Mouse (Mus musculus) MEL (cell line): ENCODE data around the gene P3h4.

Source experiments
- CHD2 ChIP-seq: IDR thresholded peaks from 2 replicates; pipeline ENCODE4 v1.6.1; 2011; ENCODE audit warnings: low read length, improper control_type of control experiment
- CTCF ChIP-seq, 3 experiments: IDR thresholded peaks in 2 of 3; conservative IDR thresholded peaks in 1 of 3; 2 replicates each; pipeline ENCODE4 v1.5.1; 2011 to 2012; ENCODE audit warnings: low read length in 3 of 3, low read depth in 2 of 3, mild to moderate bottlenecking in 2 of 3, improper control_type of control experiment in 1 of 3, inconsistent platforms in 1 of 3, mixed read lengths in 1 of 3, moderate library complexity in 1 of 3; ENCODE audit not compliant: control insufficient read depth in 1 of 3, insufficient read depth in 1 of 3, poor library complexity in 1 of 3, severe bottlenecking in 1 of 3
- E2F4 ChIP-seq: IDR thresholded peaks from 2 replicates; pipeline ENCODE4 v1.6.1; 2011; ENCODE audit warnings: low read depth, low read length, improper control_type of control experiment, borderline replicate concordance
- GATA1 ChIP-seq: IDR thresholded peaks from 2 replicates; pipeline ENCODE4 v1.6.1; 2011; ENCODE audit warnings: low read depth, low read length, improper control_type of control experiment
- HCFC1 ChIP-seq: IDR thresholded peaks from 2 replicates; pipeline ENCODE4 v1.6.1; 2012; ENCODE audit warnings: low read depth, mild to moderate bottlenecking, inconsistent platforms, low read length, improper control_type of control experiment, moderate library complexity
- MAZ ChIP-seq: IDR thresholded peaks from 2 replicates; pipeline ENCODE4 v1.6.1; 2012; ENCODE audit warnings: low read depth, mild to moderate bottlenecking, inconsistent platforms, low read length, improper control_type of control experiment
- POLR2A ChIP-seq, 2 experiments: IDR thresholded peaks; 2 replicates each; pipeline ENCODE4 v1.6.1; 2011 to 2012; ENCODE audit warnings: low read length in 2 of 2, mild to moderate bottlenecking in 2 of 2, control low read depth in 1 of 2, improper control_type of control experiment in 1 of 2, low read depth in 1 of 2, moderate library complexity in 1 of 2; ENCODE audit not compliant: control insufficient read depth in 1 of 2, insufficient read depth in 1 of 2, poor library complexity in 1 of 2
- TBP ChIP-seq: IDR thresholded peaks from 2 replicates; pipeline ENCODE4 v1.8.0; 2011; ENCODE audit warnings: low read depth, low read length, improper control_type of control experiment
- TCF12 ChIP-seq: IDR thresholded peaks from 2 replicates; pipeline ENCODE4 v1.6.1; 2014; ENCODE audit warnings: low read depth, mild to moderate bottlenecking, inconsistent platforms, low read length, improper control_type of control experiment, moderate library complexity

DNA sequence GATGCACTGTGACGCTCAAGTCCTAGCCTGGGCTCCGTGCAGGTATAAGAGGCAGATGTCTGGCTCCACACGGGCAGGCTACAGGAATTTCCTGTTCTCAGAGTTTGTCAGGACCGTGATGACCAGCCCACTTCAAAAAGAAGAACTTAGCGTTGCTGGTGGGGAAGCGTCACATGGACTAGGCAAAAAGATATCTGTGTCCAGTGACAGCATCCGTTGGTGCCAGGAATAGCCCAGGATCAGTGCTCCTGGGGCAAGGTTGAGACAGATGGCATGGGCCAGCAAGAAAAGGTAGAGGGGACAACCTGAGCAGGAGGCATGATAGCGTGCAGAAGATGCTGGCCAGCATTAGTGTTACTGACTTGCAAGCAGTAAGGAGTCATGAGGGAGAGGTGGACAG lies 44.8 kb downstream of the P3h4 start:
- TF ChIP-seq CTCF (IDR thresholded peaks at IDR 0.05 in 2 of 3, conservative IDR thresholded peaks at IDR 0.05 in 1 of 3; ENCODE audit: control insufficient read depth in 1 of 3, insufficient read depth in 1 of 3, low read depth in 2 of 3, low read length in 3 of 3, poor library complexity in 1 of 3, severe bottlenecking in 1 of 3) (no peak), POLR2A (IDR thresholded peaks at IDR 0.05; ENCODE audit: control insufficient read depth in 1 of 2, insufficient read depth in 1 of 2, low read depth in 1 of 2, low read length in 2 of 2, poor library complexity in 1 of 2) (no peak), HCFC1 (no peak), TBP (no peak), GATA1 (no peak), E2F4 (no peak), MAZ (no peak), TCF12 (no peak), CHD2 (no peak)
